Mouse (Mus musculus) right cerebral cortex, postnatal 25 days (tissue): ENCODE measurements at regions not wholly inside any gene's neighbourhood (a gene's known extent, or its start where the extent isn't known, plus 50 kb on each side); places are given as distances from the start of the nearest gene placed in this dataset.
"Not testable (repeated sequence)": the region's sequence is repeated elsewhere in the genome, so short reads cannot be mapped to it uniquely, and the experiment has no call there.

Experiments used
- DNase-seq: peaks from one replicate; pipeline ENCODE4 v3.0.0; 2022

GRCm38 (mm10) chr4:18620361-18620760, 984.9 kb upstream of the Gm12353 start:
- DNase-seq: no peak

GRCm38 (mm10) chr4:18639035-18639434, 966.2 kb upstream of the Gm12353 start:
- DNase-seq: no peak

- peak; percentile 7 for DNase-seq
Observed at GRCm38 (mm10) chr4:18649153-18649552, 956.1 kb upstream of the Gm12353 start.

GRCm38 (mm10) chr4:18685891-18686544, 919.2 kb upstream of the Gm12353 start:
- DNase-seq: no peak

- DNase-seq: no peak
Observed at GRCm38 (mm10) chr4:18694076-18694475, 911.2 kb upstream of the Gm12353 start.

- DNase-seq: no peak
Observed at GRCm38 (mm10) chr4:18696246-18696645, 909.0 kb upstream of the Gm12353 start.

- no peak for DNase-seq
Observed at GRCm38 (mm10) chr4:18744241-18744640, 861.0 kb upstream of the Gm12353 start.

- DNase-seq: no peak
Observed at GRCm38 (mm10) chr4:18788398-18788797, 816.9 kb upstream of the Gm12353 start.

- no peak for DNase-seq
Observed at GRCm38 (mm10) chr4:18795740-18796394, 809.4 kb upstream of the Gm12353 start.

- DNase-seq: no peak
Observed at GRCm38 (mm10) chr4:18796395-18796740, 808.9 kb upstream of the Gm12353 start.

- not testable (repeated sequence) for DNase-seq
Observed at GRCm38 (mm10) chr4:18803109-18803508, 802.1 kb upstream of the Gm12353 start.
